ENCODE assay signal across 7 mouse cellular contexts in genomic region chr13:46727837-46728268, GRCm38 (mm10). TPM values are rescaled to one million over a fixed set of nuclear protein-coding genes. Genes with fewer than 3 reads are reported as not detected.
DNase-seq lines count a peak whose midpoint lies in the region; ATAC-seq lines count a peak whose summit lies in the region.

Gene Nup153, minus strand, starts transcription at chr13:46727940.

- peak within 1 kb of the TSS; percentile 80 for H3K4me2 ChIP-seq in intestine, embryonic 16.5 days (ENCODE audit: low read depth, low read length)
- H3K4me2 ChIP-seq in midbrain, embryonic 11.5 days: peak within 1 kb of the TSS; percentile 57

- peak; percentile 94 for ATAC-seq in intestine, embryonic 16.5 days
- peak; percentile 95 for ATAC-seq in midbrain, embryonic 11.5 days (ENCODE audit: low FRiP score)

- no peaks in the 10 kb centered on the region for H3K9me3 ChIP-seq in intestine, embryonic 16.5 days (ENCODE audit: control insufficient read depth, low read length)
- no peaks in the 10 kb centered on the region for H3K9me3 ChIP-seq in midbrain, embryonic 11.5 days (ENCODE audit: control insufficient read depth, low read length)

- no peaks in the 10 kb centered on the region for H3K27me3 ChIP-seq in intestine, embryonic 16.5 days (replicated peaks; ENCODE audit: control insufficient read depth, insufficient read depth, low read length)
- H3K27me3 ChIP-seq in midbrain, embryonic 11.5 days (ENCODE audit: control insufficient read depth, insufficient read depth, low read length): no peaks in the 10 kb centered on the region

- H3K4me1 ChIP-seq in intestine, embryonic 16.5 days (ENCODE audit: control insufficient read depth, insufficient read depth, low read length): peaks cover 6% of the 10 kb centered on the region
- peaks cover 15% of the 10 kb centered on the region for H3K4me1 ChIP-seq in midbrain, embryonic 11.5 days (ENCODE audit: control insufficient read depth, insufficient read depth, low read length)

- H3K4me3 ChIP-seq in intestine, embryonic 16.5 days (ENCODE audit: low read length): peak within 1 kb of the TSS; percentile 94
- peak within 1 kb of the TSS; percentile 99 for H3K4me3 ChIP-seq in midbrain, embryonic 11.5 days (ENCODE audit: low read depth, low read length)

- H3K27ac ChIP-seq in intestine, embryonic 16.5 days (ENCODE audit: low read length): peak within 1 kb of the TSS; percentile 96
- H3K27ac ChIP-seq in midbrain, embryonic 11.5 days (ENCODE audit: low read depth, low read length): peak within 1 kb of the TSS; percentile 90

- WGBS in intestine, embryonic 16.5 days: under 1% methylated on average over 51 of the region's 51 CpGs
- WGBS in midbrain, embryonic 11.5 days: under 1% methylated on average over 45 of the region's 51 CpGs

- intact Hi-C loops in left cerebral cortex, postnatal 36 days (cut with DNase I): loop anchor here (10.0 kb wide), 1 partner anchor 287 kb away; the partner anchor contains the start of gene Nhlrc1

- peak within 1 kb of the TSS; percentile 95 for H3K9ac ChIP-seq in intestine, embryonic 16.5 days (ENCODE audit: low read depth, low read length)
- peak within 1 kb of the TSS; percentile 96 for H3K9ac ChIP-seq in midbrain, embryonic 11.5 days (ENCODE audit: low read length)

- no peaks in the 10 kb centered on the region for H3K36me3 ChIP-seq in intestine, embryonic 16.5 days (ENCODE audit: control insufficient read depth, insufficient read depth, low read length)
- no peaks in the 10 kb centered on the region for H3K36me3 ChIP-seq in midbrain, embryonic 11.5 days (ENCODE audit: control insufficient read depth, insufficient read depth, low read length)

- peak; percentile 99 for DNase-seq in adrenal gland, adult 8-10 months
- DNase-seq in embryo, embryonic 9.5 days (ENCODE audit: extremely low spot score): peak; percentile 100
- peak; percentile 98 to 99 for DNase-seq in gastrocnemius, postnatal 4 days (ENCODE audit: low spot score in 2 of 2)
- peak; percentile 100 for DNase-seq in left cerebral cortex, postnatal 36 days (ENCODE audit: low spot score in 2 of 2)
- peak; percentile 100 for DNase-seq in midbrain, embryonic 11.5 days (ENCODE audit: low spot score, missing footprints)
- DNase-seq in skeletal muscle tissue, adult 2 months (ENCODE audit: low read depth, low spot score): peak; percentile 99

RNA-seq across cellular contexts. Expression of gene Nup153, which starts in this region (rescaled TPM):
- total RNA-seq in adrenal gland, adult 8-10 months (2022): 10 to 100 TPM; 45.2 to 67.6 (median 53.9) TPM
- 10 to 100 TPM; 51.6 to 66.3 TPM for total RNA-seq in gastrocnemius, postnatal 4 days (2021)
- 12.1 and 14.5 TPM in 2 replicates for polyA plus RNA-seq in intestine, embryonic 16.5 days (2015; fragmentation: Nextera tagmentation; extraction: Ambion mirVana)
- 10 to 100 TPM; 47.2 to 56.9 TPM for total RNA-seq in left cerebral cortex, postnatal 36 days (2021)
- polyA plus RNA-seq in midbrain, embryonic 11.5 days (2014; fragmentation: Nextera tagmentation; extraction: Ambion mirVana): 40.6 and 50.4 TPM in 2 replicates

Comparison
In these comparisons a context has a peak if more than half of its experiments do, and no peak if none do; other contexts are left out.
1. Peak in every context shown above with its lines: DNase-seq, ATAC-seq, H3K4me3 ChIP-seq and H3K27ac ChIP-seq.